Mouse (Mus musculus): ENCODE results near the gene Cckar. TPM values are rescaled to one million over a fixed set of nuclear protein-coding genes. Genes with fewer than 3 reads are reported as not detected.

The Cckar gene
- total RNA-seq (2021) = under 1 TPM in 1 of 2 experiments, not detected in 1; 0.11 TPM
- long read RNA-seq = 0 reads

- DNase-seq (ENCODE audit: low spot score in 2 of 2) = no peak
Measured at GRCm38 (mm10) chr5:53707235-53708177, at the start of gene Cckar. TSS of gene Cckar (minus strand) at chr5:53707705.

GRCm38 (mm10) chr5:53744061-53744460 is 36.6 kb upstream of the Cckar start:
- no peak for DNase-seq (ENCODE audit: low spot score in 2 of 2)

DNA sequence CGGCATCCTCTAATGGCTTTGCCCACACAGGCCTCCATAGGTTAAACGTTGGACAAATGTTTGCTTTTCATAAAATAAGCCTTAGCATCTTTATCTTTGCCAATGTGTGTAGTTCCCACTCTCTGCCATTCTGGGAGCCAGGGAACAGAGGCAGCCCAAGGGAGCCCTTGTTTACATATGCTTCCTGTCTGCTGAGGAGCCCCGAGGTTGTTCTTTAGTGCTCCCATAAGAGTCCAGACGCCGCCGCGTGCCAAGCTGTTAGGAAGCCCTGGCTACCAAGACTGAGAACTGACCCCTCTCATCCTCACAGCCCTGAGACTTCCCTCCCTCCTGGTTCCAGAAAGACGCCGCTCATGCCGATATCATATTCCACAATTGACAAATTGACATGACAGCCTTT is 25.4 kb upstream of the Cckar start:
- DNase-seq (ENCODE audit: low spot score in 2 of 2) = no peak

DNA sequence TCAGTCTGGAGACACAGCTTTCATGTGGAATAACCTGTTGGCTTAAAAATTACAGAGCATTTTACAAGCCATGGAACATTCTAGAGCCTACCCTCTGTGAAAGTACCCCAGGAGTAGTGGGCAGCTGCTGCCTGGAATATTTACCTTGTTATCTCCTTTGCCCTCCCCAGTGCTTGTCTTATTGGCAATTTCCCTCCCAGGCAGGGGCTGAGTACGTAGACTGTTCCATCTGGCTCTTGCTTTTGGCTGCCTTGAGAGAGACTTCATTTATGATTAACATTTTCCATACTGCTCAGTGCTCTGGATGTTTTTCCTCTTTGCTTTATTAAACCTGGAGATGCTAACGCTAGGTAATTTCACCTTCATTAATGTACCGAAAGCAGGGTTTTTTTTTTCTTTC is 20.1 kb upstream of the Cckar start:
- no peak for DNase-seq (ENCODE audit: low spot score in 2 of 2)

DNA sequence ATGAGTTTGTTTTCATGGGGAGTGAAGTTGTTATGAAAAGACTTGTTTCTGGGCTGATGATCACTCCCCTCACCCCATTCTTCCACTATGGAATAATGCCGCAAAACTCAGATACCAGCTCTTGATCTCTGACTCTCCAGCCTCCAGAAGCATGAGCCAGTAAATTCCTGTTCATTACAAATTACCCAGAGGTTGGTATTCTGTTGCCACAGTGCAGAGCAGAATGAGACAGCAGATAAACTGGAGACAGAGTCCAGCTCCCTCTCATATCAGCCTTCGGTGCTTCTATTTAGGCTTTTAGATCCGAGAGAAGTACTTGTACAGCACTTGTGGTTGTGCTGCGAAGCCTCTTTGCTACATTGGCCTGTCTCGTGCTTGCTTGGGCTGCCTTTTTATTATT is 18.5 kb upstream of the Cckar start:
- DNase-seq (ENCODE audit: low spot score in 2 of 2) = no peak

GRCm38 (mm10) chr5:53716462-53716861 is 9.0 kb upstream of the Cckar start:
- peak in 1 of 2 experiments; percentile 4 for DNase-seq (ENCODE audit: low spot score in 2 of 2)

DNA sequence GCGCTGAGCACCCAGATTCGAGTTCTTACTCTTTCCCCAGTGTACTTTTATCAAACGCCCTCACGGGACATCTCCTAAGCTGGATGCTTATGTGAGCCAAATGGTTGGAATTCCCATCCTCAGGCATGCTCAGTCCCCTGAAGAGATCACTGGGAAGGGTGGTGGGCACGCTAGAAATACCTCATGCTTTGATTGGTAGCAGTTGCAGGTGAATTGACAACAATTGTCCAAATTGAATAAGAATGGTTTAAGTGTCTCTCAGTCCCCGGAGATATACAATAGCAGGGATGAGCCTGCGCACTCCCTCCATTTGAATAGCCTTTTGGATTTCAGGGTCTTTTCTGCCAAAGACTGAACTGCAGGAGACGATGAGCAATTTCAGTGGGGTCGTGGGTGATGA is 3.8 kb upstream of the Cckar start:
- no peak for DNase-seq (ENCODE audit: low spot score in 2 of 2)

DNA sequence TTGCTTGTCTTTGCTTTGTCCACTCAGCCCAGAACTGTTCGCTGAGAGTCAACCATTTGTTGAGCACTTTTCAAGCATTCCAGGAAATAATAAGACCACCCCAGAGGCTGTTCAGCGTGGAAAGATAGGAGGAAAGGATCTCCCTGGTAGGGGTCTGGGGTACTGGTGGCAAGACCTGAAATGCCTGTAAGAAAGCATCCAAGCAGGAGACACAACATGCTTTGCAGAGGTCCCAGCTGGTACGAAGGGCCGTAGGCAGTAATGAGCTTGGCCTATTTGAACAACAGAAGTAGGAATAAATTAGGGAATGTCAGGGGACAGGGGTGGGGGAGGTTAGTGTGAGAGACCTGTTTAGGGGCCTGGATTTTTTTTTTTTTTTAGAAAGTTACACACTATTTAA is 686 bp upstream of the Cckar start:
- DNase-seq (ENCODE audit: low spot score in 2 of 2) = no peak

DNA sequence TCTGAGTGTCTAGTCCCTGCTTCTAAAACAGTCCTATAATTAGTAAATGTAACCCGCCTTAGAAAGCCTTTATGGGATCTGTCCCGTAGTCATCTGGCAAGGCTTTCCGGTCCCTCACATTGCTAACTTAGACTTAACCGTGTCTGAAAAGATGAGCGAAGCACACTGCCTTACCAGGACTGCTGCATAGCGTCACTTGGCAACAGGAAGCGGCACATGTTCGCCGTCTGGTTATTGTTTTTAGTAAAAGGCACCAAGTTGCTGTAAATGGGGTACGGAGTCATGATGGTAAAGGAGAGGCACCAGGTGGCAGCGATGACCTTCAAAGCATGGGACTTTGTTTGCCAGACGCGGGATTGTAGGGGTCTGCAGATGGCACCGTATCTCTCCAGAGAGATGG is 4.8 kb downstream of the Cckar start:
- DNase-seq (ENCODE audit: low spot score in 2 of 2) = peak; percentile 29 to 33

- no peak for DNase-seq (ENCODE audit: low spot score in 2 of 2)
Measured at GRCm38 (mm10) chr5:53697794-53698193, 9.7 kb downstream of the Cckar start.

DNA sequence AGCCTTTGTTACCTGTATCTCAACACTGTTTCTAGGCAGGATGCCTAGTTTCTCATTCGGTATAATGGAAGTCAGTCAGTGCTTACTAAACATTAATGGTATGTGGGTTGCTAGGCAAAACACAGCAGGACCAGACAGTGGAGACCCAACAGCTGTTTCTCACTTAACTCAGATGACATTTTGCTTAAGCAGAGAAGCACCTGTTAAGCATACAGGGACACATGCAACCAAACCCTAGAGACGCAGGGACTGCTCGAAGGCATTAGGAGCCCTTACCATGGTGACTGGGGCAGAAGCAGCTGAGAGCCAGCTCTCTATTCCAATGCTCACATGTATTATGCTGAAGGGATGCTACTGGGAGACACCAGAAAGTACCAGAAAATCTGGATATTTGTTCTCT is 10.8 kb downstream of the Cckar start:
- no peak for DNase-seq (ENCODE audit: low spot score in 2 of 2)

- DNase-seq (ENCODE audit: low spot score in 2 of 2) = no peak
Measured at GRCm38 (mm10) chr5:53692662-53693061, 14.8 kb downstream of the Cckar start.

DNA sequence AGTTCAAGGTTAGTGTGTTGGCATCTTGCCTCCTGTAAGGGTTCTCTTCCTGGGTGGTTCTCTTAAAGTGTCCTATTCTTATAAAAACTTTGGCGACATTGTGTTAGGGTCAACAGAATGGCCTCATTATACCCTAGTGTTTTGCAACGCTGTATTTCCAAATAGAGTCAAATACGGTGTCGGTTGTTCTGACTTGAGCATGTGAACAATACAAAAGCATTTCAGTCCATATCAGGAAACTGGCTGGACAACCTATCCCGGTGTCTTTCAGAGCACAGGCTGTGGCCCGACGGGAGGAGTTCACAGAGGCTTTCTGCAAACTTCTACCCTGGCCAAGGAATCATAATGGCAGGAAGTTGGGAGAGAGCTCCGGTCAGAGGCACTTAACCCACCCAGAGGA is 15.4 kb downstream of the Cckar start:
- DNase-seq (ENCODE audit: low spot score in 2 of 2) = no peak

DNA sequence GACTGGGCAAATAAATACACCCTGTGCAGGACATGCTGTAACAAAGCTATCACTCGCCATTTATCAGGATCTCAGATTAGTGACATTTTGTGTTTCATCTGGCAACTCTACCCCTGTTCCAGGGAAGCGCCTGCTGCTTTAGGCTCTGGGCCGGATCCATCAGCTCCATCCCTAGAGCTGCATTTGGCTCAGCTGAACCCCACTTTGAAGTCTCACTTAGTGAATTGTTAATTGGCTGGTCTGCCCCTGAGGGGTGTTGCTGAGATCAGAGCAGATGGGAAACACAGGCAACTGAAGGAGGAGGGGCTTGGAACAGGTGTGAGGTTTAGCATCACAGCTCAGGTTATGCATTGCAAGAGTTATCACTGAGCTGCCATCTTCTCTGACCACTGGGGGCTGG is 15.9 kb downstream of the Cckar start:
- DNase-seq (ENCODE audit: low spot score in 2 of 2) = peak; percentile 26 to 40

- no peak for DNase-seq (ENCODE audit: low spot score in 2 of 2)
Measured at GRCm38 (mm10) chr5:53688326-53688725, 19.2 kb downstream of the Cckar start.

DNA sequence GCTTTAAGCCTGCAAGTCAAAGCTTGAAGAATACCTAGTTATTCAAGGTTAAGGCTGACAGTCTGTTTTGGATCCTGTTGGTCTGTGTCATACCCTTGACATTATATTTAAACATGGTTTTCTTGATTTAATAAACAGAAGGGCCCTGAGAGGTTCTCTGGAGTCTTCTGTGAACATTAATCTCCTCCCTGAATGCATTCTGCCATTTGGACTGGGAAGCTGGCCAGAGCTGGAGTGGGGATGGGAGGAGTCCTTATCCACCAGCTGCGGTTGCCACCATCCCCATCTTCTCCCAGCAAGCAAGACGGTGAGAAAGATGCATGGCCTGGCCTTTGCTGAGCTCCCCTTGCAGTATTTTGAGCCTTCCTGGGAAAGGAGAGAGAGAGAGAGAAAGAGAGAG is 21.1 kb downstream of the Cckar start:
- no peak for DNase-seq (ENCODE audit: low spot score in 2 of 2)

DNA sequence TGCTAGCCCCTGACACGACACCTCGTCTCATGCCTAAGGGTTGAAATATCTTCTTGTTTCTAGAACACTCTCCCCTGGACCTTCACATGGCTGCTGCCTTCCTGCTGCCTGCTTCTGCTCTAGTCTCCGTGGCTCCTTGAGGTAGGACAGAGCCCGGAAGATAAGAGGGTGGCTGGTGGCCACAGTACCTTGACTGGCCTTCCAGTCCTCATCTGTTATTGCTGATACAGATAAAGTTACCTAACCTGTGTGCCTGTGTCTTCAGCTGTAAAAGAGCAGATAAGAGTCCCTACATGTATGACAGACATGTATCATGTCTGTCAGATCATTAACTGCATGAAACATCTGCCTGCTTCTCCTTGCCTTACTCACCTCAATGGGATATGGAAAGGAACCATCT is 21.9 kb downstream of the Cckar start:
- no peak for DNase-seq (ENCODE audit: low spot score in 2 of 2)

GRCm38 (mm10) chr5:53684417-53684816 is 23.1 kb downstream of the Cckar start:
- no peak for DNase-seq (ENCODE audit: low spot score in 2 of 2)

GRCm38 (mm10) chr5:53683916-53684315 is 23.6 kb downstream of the Cckar start:
- no peak for DNase-seq (ENCODE audit: low spot score in 2 of 2)

DNA sequence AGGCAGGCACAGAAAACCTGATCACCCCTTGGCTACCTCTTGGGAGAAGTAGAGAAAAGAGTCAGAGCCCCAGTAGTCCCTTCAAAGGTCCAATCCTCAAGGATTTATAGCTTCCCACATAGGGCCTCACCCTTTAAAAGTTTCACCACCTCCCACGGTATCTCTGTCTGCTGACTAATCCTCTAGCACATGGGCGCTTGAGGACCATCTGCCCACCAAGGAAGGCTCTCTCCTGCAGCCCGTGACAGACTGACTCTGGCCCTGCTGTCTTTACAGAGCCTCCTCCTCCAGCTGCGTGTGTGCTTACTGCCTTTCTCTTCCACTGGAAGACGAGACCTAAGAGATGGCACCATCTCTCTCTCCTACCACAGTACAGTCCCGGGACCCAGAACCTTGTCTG is 27.9 kb downstream of the Cckar start:
- no peak for DNase-seq (ENCODE audit: low spot score in 2 of 2)

DNA sequence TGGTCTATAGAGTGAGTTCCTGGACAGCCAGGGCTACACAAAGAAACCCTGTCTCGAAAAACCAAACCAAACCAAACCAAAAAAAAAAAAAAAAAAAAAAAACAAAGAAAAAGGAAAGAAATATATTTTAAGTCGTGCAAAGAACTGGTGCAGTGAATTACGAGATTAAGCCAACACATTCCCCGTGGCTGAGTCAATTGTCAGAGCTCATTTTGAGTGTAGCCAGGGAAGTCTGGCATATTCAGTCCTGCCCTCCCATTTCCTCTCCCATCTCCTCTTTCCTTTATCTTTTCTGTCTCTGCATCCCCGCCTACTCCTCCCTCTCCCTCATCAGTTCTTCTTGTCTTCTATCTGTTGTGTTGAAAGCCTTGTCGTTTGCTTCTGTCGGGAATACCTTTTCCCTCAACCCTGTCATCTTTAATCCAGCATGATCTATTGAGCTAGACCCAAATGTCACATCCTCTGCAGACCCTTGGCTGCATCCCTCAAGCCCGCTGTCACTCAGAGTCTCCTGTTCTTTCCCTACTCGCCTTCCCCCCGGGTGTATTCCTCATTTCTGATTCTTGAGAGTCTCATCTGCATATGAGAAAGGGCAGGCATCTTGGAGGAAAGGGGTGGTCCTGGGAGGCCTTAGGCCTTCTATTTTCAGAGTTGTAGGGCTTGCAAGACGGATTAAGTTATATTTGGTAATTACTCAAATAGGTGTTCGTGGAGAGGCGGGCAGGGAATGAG is 29.3 kb downstream of the Cckar start:
- no peak for DNase-seq (ENCODE audit: low spot score in 2 of 2)

GRCm38 (mm10) chr5:53676671-53677070 is 30.8 kb downstream of the Cckar start:
- no peak for DNase-seq (ENCODE audit: low spot score in 2 of 2)
